Mouse (Mus musculus) granulocyte monocyte progenitor cell, adult 5-6 weeks (primary cell): Measurements from ENCODE around the gene Rab13. TPM values are rescaled to one million over a fixed set of nuclear protein-coding genes. Genes with fewer than 3 reads are reported as not detected.
"Not testable (repeated sequence)": the region's sequence is repeated elsewhere in the genome, so short reads cannot be mapped to it uniquely, and the experiment has no call there.

Source experiments
- ATAC-seq: replicated peaks from 2 replicates; pipeline ENCODE4 v1.8.0; 2016; ENCODE audit warnings: mild to moderate bottlenecking, moderate TSS enrichment, inconsistent platforms; ENCODE audit not compliant: poor library complexity, severe bottlenecking
- total RNA-seq, 2 experiments: library from RNA; stranded (forward) in 1 of 2; stranded (reverse) in 1 of 2; fragments of 200-712, 200-1000 nt in 1 of 2; fragments of >200 nt in 1 of 2; fragmentation: Nextera tagmentation in 1 of 2; gene quantifications; 2 replicates each; pipeline ENCODE4 v1.2.3; 2014 to 2017

The Rab13 gene
- total RNA-seq, 2 experiments from 2014 or later: 0.52 to 1.3 TPM

- ATAC-seq: no peak
These were observed 9.4 kb downstream of the Rab13 start for GRCm38 (mm10) chr3:90222941-90223340.

- no peak for ATAC-seq
These were observed 10.8 kb downstream of the Rab13 start for GRCm38 (mm10) chr3:90224331-90224730.

- peak; percentile 70 for ATAC-seq
These were observed 17.6 kb downstream of the Rab13 start for GRCm38 (mm10) chr3:90231075-90231474.

- ATAC-seq: peak; percentile 93
These were observed 18.2 kb downstream of the Rab13 start, which contains the start of gene Jtb for GRCm38 (mm10) chr3:90231507-90232333. TSS of gene Jtb (plus strand) at chr3:90231597.

- peak; percentile 4; the same call in 1 of the 2 replicates for ATAC-seq
These were observed 27.8 kb downstream of the Rab13 start for GRCm38 (mm10) chr3:90241251-90241650.

- ATAC-seq: peak; percentile 76
These were observed 28.3 kb downstream of the Rab13 start for GRCm38 (mm10) chr3:90241669-90242358.

GRCm38 (mm10) chr3:90242984-90243775 is 29.7 kb downstream of the Rab13 start, which contains the start of gene Creb3l4:
TSS of gene Creb3l4 (minus strand) at chr3:90243512.
- no peak for ATAC-seq

- no peak for ATAC-seq
These were observed 31.9 kb downstream of the Rab13 start for GRCm38 (mm10) chr3:90245406-90245805.

GRCm38 (mm10) chr3:90247630-90247959 is 34.1 kb downstream of the Rab13 start:
- no peak for ATAC-seq

- ATAC-seq: peak; percentile 93
These were observed 34.7 kb downstream of the Rab13 start, which contains the start of gene Slc39a1 for GRCm38 (mm10) chr3:90247960-90248745. TSS of gene Slc39a1 (plus strand) at chr3:90248172.

- peak; percentile 51 for ATAC-seq
These were observed 35.2 kb downstream of the Rab13 start for GRCm38 (mm10) chr3:90248746-90249100.

- ATAC-seq: no peak
These were observed 37.3 kb downstream of the Rab13 start for GRCm38 (mm10) chr3:90250791-90251190.

- not testable (repeated sequence) for ATAC-seq
These were observed 38.3 kb downstream of the Rab13 start for GRCm38 (mm10) chr3:90251731-90252226.

- ATAC-seq: not testable (repeated sequence)
These were observed 39.2 kb downstream of the Rab13 start for GRCm38 (mm10) chr3:90252659-90253058.

- ATAC-seq: not testable (repeated sequence)
These were observed 39.7 kb downstream of the Rab13 start for GRCm38 (mm10) chr3:90253174-90253573.

- peak; percentile 94 for ATAC-seq
These were observed 40.3 kb downstream of the Rab13 start, which contains the start of gene Crtc2 for GRCm38 (mm10) chr3:90253653-90254418. TSS of gene Crtc2 (plus strand) at chr3:90254163.

GRCm38 (mm10) chr3:90254419-90255193 is 41.1 kb downstream of the Rab13 start:
- ATAC-seq: peak; percentile 46

GRCm38 (mm10) chr3:90255194-90255565 is 41.7 kb downstream of the Rab13 start:
- no peak for ATAC-seq
